Mouse (Mus musculus) heart, adult 2 months (tissue): ENCODE results near the gene Gtf2a1. TPM values are rescaled to one million over a fixed set of nuclear protein-coding genes. Genes with fewer than 3 reads are reported as not detected.
"Not testable (repeated sequence)": the region's sequence is repeated elsewhere in the genome, so short reads cannot be mapped to it uniquely, and the experiment has no call there.

Experiments
- DNase-seq, 2 experiments: peaks; one replicate each; pipeline ENCODE4 v3.0.0; 2021
- H3K27ac ChIP-seq: fragments of 200-600 bp; 2 replicates; pipeline ENCODE4 v1.8.1; 2022
- H3K27me3 ChIP-seq: fragments of 200-500 bp; 2 replicates; pipeline ENCODE4 v1.6.1; 2012; ENCODE audit warnings: mild to moderate bottlenecking, low read length, inconsistent platforms, mixed read lengths; ENCODE audit not compliant: control insufficient read depth, insufficient read depth
- H3K36me3 ChIP-seq: fragments of 200-500 bp; 2 replicates; pipeline ENCODE4 v1.6.1; 2012; ENCODE audit warnings: low read length, inconsistent platforms; ENCODE audit not compliant: control insufficient read depth, insufficient read depth
- H3K4me1 ChIP-seq: fragments of 200-500 bp; 2 replicates; pipeline ENCODE4 v1.6.1; 2011; ENCODE audit warnings: low read length; ENCODE audit not compliant: control insufficient read depth, insufficient read depth
- H3K4me3 ChIP-seq: fragments of 200-600 bp; 2 replicates; pipeline ENCODE4 v1.8.1; 2022
- H3K79me2 ChIP-seq: fragments of 200-500 bp; replicated peaks from 2 replicates; pipeline ENCODE4 v1.6.1; 2012; ENCODE audit warnings: mild to moderate bottlenecking, inconsistent platforms, low read length, moderate library complexity, mixed read lengths; ENCODE audit not compliant: control insufficient read depth, insufficient read depth
- H3K9ac ChIP-seq: fragments of 200-500 bp; 2 replicates; pipeline ENCODE4 v1.6.1; 2012; ENCODE audit warnings: low read depth, mild to moderate bottlenecking, control low read depth, inconsistent platforms, low read length, mixed read lengths
- CTCF ChIP-seq: fragments of 200-600 bp; IDR thresholded peaks from 2 replicates; pipeline ENCODE4 v1.8.1; 2022; ENCODE audit warnings: antibody characterized with exemption, mild to moderate bottlenecking, moderate library complexity
- EP300 ChIP-seq: fragments of 200-500 bp; IDR thresholded peaks from 2 replicates; pipeline ENCODE4 v1.6.1; 2011; ENCODE audit warnings: low read depth, low read length, control low read depth; ENCODE audit not compliant: insufficient read depth
- POLR2A ChIP-seq: fragments of 200-500 bp; IDR thresholded peaks from 2 replicates; pipeline ENCODE4 v1.6.1; 2011; ENCODE audit warnings: mild to moderate bottlenecking, low read depth, low read length, control low read depth; ENCODE audit not compliant: insufficient read depth
- WGBS: fragments of 180-500 bp; shearing (Covaris S2); methylation state at CpG from one replicate; pipeline ENCODE4 v1.1.7; 2018; 5-methylcytosine and 5-hydroxymethylcytosine counted together
- intact Hi-C: fragments of 180-260 bp; cut with DNase I; formaldehyde crosslinking; loops from one replicate; pipeline ENCODE4 v1.15.1; 2025
- polyA plus RNA-seq: library from polyadenylated mRNA; depleted of rRNA; stranded (reverse); fragments of >200 nt; gene quantifications from 2 replicates; pipeline ENCODE4 v1.2.3, GENCODE M21; 2012
- total RNA-seq, 2 experiments: library from RNA; stranded (reverse); gene quantifications; 2 replicates each; pipeline ENCODE4 v1.2.3; 2021

Gtf2a1 gene
- total and polyA plus RNA-seq, 3 experiments, result 9.1 to 28.3 (median 25.3) TPM

- Histone ChIP-seq H3K27ac (no peak overlapping the region), H3K4me3 (no peak overlapping the region), H3K79me2 (no peaks in the 10 kb centered on the region), H3K9ac (no peak overlapping the region), H3K36me3 (no peaks in the 10 kb centered on the region; the same call in 1 of the 2 replicates), H3K4me1 (no peaks in the 10 kb centered on the region), H3K27me3 (no peaks in the 10 kb centered on the region)
- no peak for DNase-seq
- TF ChIP-seq POLR2A, result no peak
- no peak for TF ChIP-seq EP300
- no peak for TF ChIP-seq CTCF
- WGBS, result 72% methylated on average over 3 of the region's 3 CpGs
- intact Hi-C loops, result no loop called here
Observed at GRCm38 (mm10) chr12:91569255-91569654, 21.0 kb downstream of the Gtf2a1 start.

GRCm38 (mm10) chr12:91567145-91567544 is 23.1 kb downstream of the Gtf2a1 start:
- no peak overlapping the region for H3K27ac ChIP-seq
- no peak for TF ChIP-seq EP300
- TF ChIP-seq CTCF, result no peak
- no peak for TF ChIP-seq POLR2A
- H3K4me3 ChIP-seq, result no peak overlapping the region
- H3K27me3 ChIP-seq, result no peaks in the 10 kb centered on the region
- H3K79me2 ChIP-seq, result no peaks in the 10 kb centered on the region
- H3K36me3 ChIP-seq, result peaks cover 4% of the 10 kb centered on the region; the same call in 1 of the 2 replicates
- H3K9ac ChIP-seq, result no peak overlapping the region
- H3K4me1 ChIP-seq, result no peaks in the 10 kb centered on the region
- intact Hi-C loops, result no loop called here
- no peak for DNase-seq
- WGBS, result 86% methylated on average over 4 of the region's 4 CpGs

GRCm38 (mm10) chr12:91558152-91558551 is 32.1 kb downstream of the Gtf2a1 start:
- H3K27me3 ChIP-seq, DNase-seq, intact Hi-C loops, H3K27ac ChIP-seq, H3K79me2 ChIP-seq, H3K9ac ChIP-seq, H3K4me1 ChIP-seq, H3K36me3 ChIP-seq, H3K4me3 ChIP-seq: not testable (repeated sequence)
- 86% methylated on average over 4 of the region's 4 CpGs for WGBS

GRCm38 (mm10) chr12:91557358-91558005 is 32.8 kb downstream of the Gtf2a1 start:
- H3K4me3 ChIP-seq, H3K27me3 ChIP-seq, DNase-seq, H3K9ac ChIP-seq, H3K79me2 ChIP-seq, H3K36me3 ChIP-seq, H3K4me1 ChIP-seq, H3K27ac ChIP-seq, intact Hi-C loops: not testable (repeated sequence)
- 93% methylated on average over 8 of the region's 8 CpGs for WGBS

- Histone ChIP-seq H3K27ac (no peak overlapping the region), H3K79me2 (no peaks in the 10 kb centered on the region), H3K36me3 (no peaks in the 10 kb centered on the region), H3K27me3 (no peaks in the 10 kb centered on the region), H3K4me1 (no peaks in the 10 kb centered on the region), H3K4me3 (no peak overlapping the region), H3K9ac (no peak overlapping the region)
- TF ChIP-seq EP300 (no peak), POLR2A (no peak), CTCF (no peak)
- intact Hi-C loops, result no loop called here
- WGBS, result 18% methylated on average over 19 of the region's 19 CpGs
- peak; percentile 47 to 72 for DNase-seq
Observed at GRCm38 (mm10) chr12:91551773-91552526, 38.3 kb downstream of the Gtf2a1 start.

- DNase-seq, result no peak
- 72% methylated on average over 9 of the region's 9 CpGs for WGBS
- no peak overlapping the region for H3K9ac ChIP-seq
- no peak overlapping the region for H3K4me3 ChIP-seq
- intact Hi-C loops, result no loop called here
- H3K4me1 ChIP-seq, result no peaks in the 10 kb centered on the region
- no peak overlapping the region for H3K27ac ChIP-seq
- no peak for TF ChIP-seq POLR2A
- no peak for TF ChIP-seq CTCF
- no peak for TF ChIP-seq EP300
- no peaks in the 10 kb centered on the region for H3K79me2 ChIP-seq
- no peaks in the 10 kb centered on the region for H3K27me3 ChIP-seq
- no peaks in the 10 kb centered on the region for H3K36me3 ChIP-seq
Observed at GRCm38 (mm10) chr12:91549471-91549870, 40.8 kb downstream of the Gtf2a1 start.
